In the genomic region with DNA sequence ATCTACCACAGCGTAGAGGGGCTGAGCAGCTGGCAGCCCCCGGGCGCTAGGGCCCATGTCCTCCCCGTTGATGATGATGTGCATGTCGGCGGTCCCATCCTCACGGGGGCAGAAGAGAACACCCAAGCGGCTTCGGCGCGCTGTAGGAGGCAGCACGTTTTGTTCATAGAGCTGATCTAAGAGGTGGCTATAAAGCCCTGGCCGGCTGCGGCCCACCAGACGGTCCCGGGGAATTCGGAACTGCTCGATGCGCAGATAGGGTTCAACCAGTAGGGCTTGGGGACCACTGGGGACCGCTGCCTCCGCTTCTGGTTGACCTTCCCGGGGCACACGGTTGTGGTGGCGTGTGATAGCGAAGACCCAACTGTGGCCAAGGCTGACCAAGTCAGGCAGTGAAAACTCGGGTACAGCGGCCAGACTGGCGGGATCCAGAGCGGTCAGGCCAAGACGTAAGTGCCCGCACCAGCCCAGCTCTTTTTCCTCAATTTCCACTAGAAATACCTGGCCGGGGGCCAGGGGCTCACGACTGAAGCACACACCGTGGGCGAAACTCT, we compare ENCODE assay signal across 8 mouse cellular contexts. TPM values are rescaled to one million over a fixed set of nuclear protein-coding genes. Genes with fewer than 3 reads are reported as not detected.
DNase-seq lines count a peak whose midpoint lies in the region; ATAC-seq and TF ChIP-seq lines count a peak whose summit lies in the region.

A gene (plus strand): TSS at position 126 of the 554 bp plus-strand sequence.

- 0 out of 2 replicates have a peak within 1 kb of the TSS, but pooled peaks have one; percentile 12 for H3K27ac ChIP-seq in ES-Bruce4 (ENCODE audit: insufficient read depth, low read length)
- H3K27ac ChIP-seq in forebrain, embryonic 14.5 days (ENCODE audit: low read depth, low read length): peak within 1 kb of the TSS; percentile 44
- peak within 1 kb of the TSS; percentile 85 for H3K27ac ChIP-seq in liver, embryonic 16.5 days (ENCODE audit: low read length)
- H3K27ac ChIP-seq in neural tube, embryonic 12.5 days: peak within 1 kb of the TSS; percentile 55; the same call in 1 of the 2 replicates
- H3K27ac ChIP-seq in stomach, postnatal 0 days (replicated peaks): peak within 1 kb of the TSS; percentile 84

- ATAC-seq in cerebellum, adult (ENCODE audit: insufficient number of reproducible peaks, low FRiP score, low TSS enrichment): peak; percentile 45
- peak; percentile 78 for ATAC-seq in forebrain, embryonic 14.5 days
- peak; percentile 67 for ATAC-seq in liver, embryonic 16.5 days (ENCODE audit: low read depth)
- ATAC-seq in neural tube, embryonic 12.5 days (ENCODE audit: low FRiP score, low read depth): peak; percentile 57
- ATAC-seq in stomach, postnatal 0 days (ENCODE audit: low FRiP score, low TSS enrichment): peak; percentile 64

- 1% methylated on average over 35 of the region's 35 CpGs for WGBS in forebrain, embryonic 14.5 days
- 1% methylated on average over 35 of the region's 35 CpGs for WGBS in liver, embryonic 16.5 days (ENCODE audit: insufficient replicate concordance)
- 1% methylated on average over 35 of the region's 35 CpGs for WGBS in neural tube, embryonic 12.5 days
- WGBS in stomach, postnatal 0 days: under 1% methylated on average over 35 of the region's 35 CpGs

- H3K4me2 ChIP-seq in forebrain, embryonic 14.5 days (ENCODE audit: low read length): peak within 1 kb of the TSS; percentile 100
- peak within 1 kb of the TSS; percentile 99 for H3K4me2 ChIP-seq in liver, embryonic 16.5 days (ENCODE audit: low read depth, low read length)
- H3K4me2 ChIP-seq in neural tube, embryonic 12.5 days (replicated peaks): peak within 1 kb of the TSS; percentile 92
- peak within 1 kb of the TSS; percentile 98 for H3K4me2 ChIP-seq in stomach, postnatal 0 days (replicated peaks; ENCODE audit: low read depth)

- peak; percentile 40 for TF ChIP-seq CTCF in ES-Bruce4 (IDR thresholded peaks at IDR 0.05; ENCODE audit: low read depth, low read length)
- peak; percentile 81 for TF ChIP-seq CTCF in stomach, postnatal 0 days (IDR thresholded peaks at IDR 0.05; ENCODE audit: low read depth)

- H3K27me3 ChIP-seq in ES-Bruce4 (ENCODE audit: control insufficient read depth, insufficient read depth, low read length, poor library complexity, severe bottlenecking): no peaks in the 10 kb centered on the region
- H3K27me3 ChIP-seq in forebrain, embryonic 14.5 days (replicated peaks; ENCODE audit: control insufficient read depth, insufficient read depth, low read length): no peaks in the 10 kb centered on the region
- H3K27me3 ChIP-seq in liver, embryonic 16.5 days (ENCODE audit: control insufficient read depth, insufficient read depth, low read depth, low read length): no peaks in the 10 kb centered on the region
- H3K27me3 ChIP-seq in neural tube, embryonic 12.5 days (replicated peaks): no peaks in the 10 kb centered on the region
- H3K27me3 ChIP-seq in stomach, postnatal 0 days (ENCODE audit: control insufficient read depth, insufficient read depth, low read length): no peaks in the 10 kb centered on the region

- H3K9me3 ChIP-seq in ES-Bruce4 (replicated peaks; ENCODE audit: control insufficient read depth, insufficient read depth, low read length, poor library complexity, severe bottlenecking): no peaks in the 10 kb centered on the region
- H3K9me3 ChIP-seq in forebrain, embryonic 14.5 days (replicated peaks; ENCODE audit: control insufficient read depth, low read length): no peaks in the 10 kb centered on the region
- H3K9me3 ChIP-seq in liver, embryonic 16.5 days (replicated peaks; ENCODE audit: control insufficient read depth, low read length): no peaks in the 10 kb centered on the region
- no peaks in the 10 kb centered on the region; the same call in 1 of the 2 replicates for H3K9me3 ChIP-seq in neural tube, embryonic 12.5 days
- H3K9me3 ChIP-seq in stomach, postnatal 0 days (ENCODE audit: control insufficient read depth, low read length): no peaks in the 10 kb centered on the region

- peak within 1 kb of the TSS; percentile 78 for H3K9ac ChIP-seq in ES-Bruce4 (ENCODE audit: low read depth, poor library complexity, severe bottlenecking)
- H3K9ac ChIP-seq in forebrain, embryonic 14.5 days (ENCODE audit: low read length): peak within 1 kb of the TSS; percentile 78
- H3K9ac ChIP-seq in liver, embryonic 16.5 days (ENCODE audit: low read depth, low read length): peak within 1 kb of the TSS; percentile 78
- H3K9ac ChIP-seq in neural tube, embryonic 12.5 days: peak within 1 kb of the TSS; percentile 70
- peak within 1 kb of the TSS; percentile 71 for H3K9ac ChIP-seq in stomach, postnatal 0 days (ENCODE audit: low read length)

- TF ChIP-seq EP300 in ES-Bruce4 (IDR thresholded peaks at IDR 0.05; ENCODE audit: insufficient read depth, low read depth, low read length): 0 out of 2 replicates have a peak, but pooled peaks have one; percentile 58
- TF ChIP-seq EP300 in stomach, postnatal 0 days (optimal IDR thresholded peaks at IDR 0.05): no peak

- H3K4me1 ChIP-seq in ES-Bruce4 (ENCODE audit: control insufficient read depth, insufficient read depth, low read length): no peaks in the 10 kb centered on the region
- H3K4me1 ChIP-seq in forebrain, embryonic 14.5 days (ENCODE audit: control insufficient read depth, insufficient read depth, low read length): peaks cover 11% of the 10 kb centered on the region
- H3K4me1 ChIP-seq in liver, embryonic 16.5 days (ENCODE audit: control insufficient read depth, low read depth, low read length): peaks cover 22% of the 10 kb centered on the region
- peaks cover 22% of the 10 kb centered on the region for H3K4me1 ChIP-seq in neural tube, embryonic 12.5 days
- H3K4me1 ChIP-seq in stomach, postnatal 0 days (replicated peaks; ENCODE audit: control insufficient read depth, insufficient read depth): peaks cover 2% of the 10 kb centered on the region; the same call in 1 of the 2 replicates

- TF ChIP-seq POLR2A in ES-Bruce4 (IDR thresholded peaks at IDR 0.05; ENCODE audit: insufficient read depth, low read length): no peak

- peak; percentile 84 for DNase-seq in forebrain, embryonic 14.5 days (ENCODE audit: low spot score)
- peak; percentile 87 to 88 for DNase-seq in heart, postnatal 10 days
- peak; percentile 82 to 90 for DNase-seq in kidney, postnatal 4 days
- peak; percentile 73 for DNase-seq in stomach, postnatal 0 days (ENCODE audit: low spot score)

- H3K36me3 ChIP-seq in ES-Bruce4 (ENCODE audit: control insufficient read depth, insufficient read depth, low read length, poor library complexity, severe bottlenecking): peaks cover 12% of the 10 kb centered on the region
- H3K36me3 ChIP-seq in forebrain, embryonic 14.5 days (ENCODE audit: control insufficient read depth, insufficient read depth, low read length): peaks cover 20% of the 10 kb centered on the region
- H3K36me3 ChIP-seq in liver, embryonic 16.5 days (ENCODE audit: control insufficient read depth, insufficient read depth): no peaks in the 10 kb centered on the region
- peaks cover 25% of the 10 kb centered on the region for H3K36me3 ChIP-seq in neural tube, embryonic 12.5 days
- peaks cover 4% of the 10 kb centered on the region; the same call in 1 of the 2 replicates for H3K36me3 ChIP-seq in stomach, postnatal 0 days (ENCODE audit: control insufficient read depth, insufficient read depth, low read length)

- intact Hi-C loops in heart, postnatal 10 days (cut with DNase I): loop anchor here (1.0 to 5.0 kb wide), 3 partner anchors 46 to 78 kb away; a partner anchor contains a TSS

- H3K4me3 ChIP-seq in ES-Bruce4 (ENCODE audit: low read depth, low read length): peak within 1 kb of the TSS; percentile 84
- H3K4me3 ChIP-seq in forebrain, embryonic 14.5 days (ENCODE audit: low read depth, low read length): peak within 1 kb of the TSS; percentile 72
- peak within 1 kb of the TSS; percentile 63 for H3K4me3 ChIP-seq in liver, embryonic 16.5 days (ENCODE audit: low read depth, low read length)
- H3K4me3 ChIP-seq in neural tube, embryonic 12.5 days: peak within 1 kb of the TSS; percentile 61
- H3K4me3 ChIP-seq in stomach, postnatal 0 days (ENCODE audit: low read depth, low read length): peak within 1 kb of the TSS; percentile 70

RNA-seq across cellular contexts. Expression of the gene that starts here (rescaled TPM):
- 75.3 and 83.4 TPM in 2 replicates for polyA plus RNA-seq in ES-Bruce4 (2011; ENCODE audit: insufficient read depth, insufficient read length, low read depth, missing spikeins)
- polyA plus RNA-seq in forebrain, embryonic 14.5 days (2014; fragmentation: Nextera tagmentation; extraction: Ambion mirVana): 79.5 and 84.4 TPM in 2 replicates
- total RNA-seq in heart, postnatal 10 days (2021): 100 to 1,000 TPM; 108 to 116 TPM
- 90.7 and 92.5 TPM in 2 replicates for polyA plus RNA-seq in liver, embryonic 16.5 days (2015; fragmentation: Nextera tagmentation; extraction: Ambion mirVana)
- 105 and 114 TPM in 2 replicates for polyA plus RNA-seq in neural tube, embryonic 12.5 days (2016; fragmentation: Nextera tagmentation; extraction: Ambion mirVana)
- polyA plus RNA-seq in stomach, postnatal 0 days (2015; fragmentation: Nextera tagmentation; extraction: Ambion mirVana): 107 and 114 TPM in 2 replicates

Comparison
In these comparisons a context has a peak if more than half of its experiments do, and no peak if none do; other contexts are left out.
1. Peak in every context shown above with its lines: DNase-seq, ATAC-seq, H3K4me3 ChIP-seq and H3K27ac ChIP-seq.
2. H3K27ac ChIP-seq: peak in every context shown above with its lines; median percentile 85 in liver, embryonic 16.5 days; 84 in stomach, postnatal 0 days; 55 in neural tube, embryonic 12.5 days; 44 in forebrain, embryonic 14.5 days; 12 in ES-Bruce4.